Mouse (Mus musculus): Measurements from ENCODE around the gene Camk1d.

GRCm38 (mm10) chr2:5630710-5631109 is 83.6 kb downstream of the Camk1d start:
- TF ChIP-seq CTCF (IDR thresholded peaks at IDR 0.05; ENCODE audit: control insufficient read depth, insufficient read depth, insufficient replicate concordance, low read depth, low read length) (no peak), POLR2A (IDR thresholded peaks at IDR 0.05; ENCODE audit: control insufficient read depth, low read depth, low read length) (no peak)

Measured in testis, adult 2 months (tissue).